Comparison of ENCODE assay signal across 8 mouse cellular contexts in genomic region chr1:135585573-135585972, GRCm38 (mm10). TPM values are rescaled to one million over a fixed set of nuclear protein-coding genes. Genes with fewer than 3 reads are reported as not detected.
DNase-seq lines count a peak whose midpoint lies in the region; ATAC-seq and TF ChIP-seq lines count a peak whose summit lies in the region.

No protein-coding gene starts in this region.

- no peaks in the 10 kb centered on the region for H3K27me3 ChIP-seq in hindbrain, postnatal 0 days (ENCODE audit: insufficient read depth, low read length)
- no peaks in the 10 kb centered on the region for H3K27me3 ChIP-seq in limb, embryonic 11.5 days (ENCODE audit: control insufficient read depth, insufficient read depth, low read length)
- H3K27me3 ChIP-seq in midbrain, embryonic 16.5 days (ENCODE audit: control insufficient read depth, insufficient read depth, low read depth, low read length) = no peaks in the 10 kb centered on the region

- peaks cover 31% of the 10 kb centered on the region for H3K4me1 ChIP-seq in hindbrain, postnatal 0 days (ENCODE audit: insufficient read depth, low read length)
- peaks cover 45% of the 10 kb centered on the region for H3K4me1 ChIP-seq in limb, embryonic 11.5 days (ENCODE audit: control insufficient read depth, insufficient read depth, low read length)
- H3K4me1 ChIP-seq in midbrain, embryonic 16.5 days (ENCODE audit: control insufficient read depth, insufficient read depth, low read length) = peaks cover 37% of the 10 kb centered on the region

- no peaks in the 10 kb centered on the region for H3K36me3 ChIP-seq in hindbrain, postnatal 0 days (ENCODE audit: insufficient read depth, low read length)
- H3K36me3 ChIP-seq in limb, embryonic 11.5 days (ENCODE audit: control insufficient read depth, insufficient read depth, low read length) = no peaks in the 10 kb centered on the region
- no peaks in the 10 kb centered on the region for H3K36me3 ChIP-seq in midbrain, embryonic 16.5 days (ENCODE audit: control insufficient read depth, insufficient read depth, low read length)

- peak; percentile 70 for ATAC-seq in hindbrain, postnatal 0 days
- peak; percentile 33; the same call in 1 of the 2 replicates for ATAC-seq in limb, embryonic 11.5 days (ENCODE audit: insufficient number of reproducible peaks, low FRiP score, low TSS enrichment, low read depth)
- ATAC-seq in midbrain, embryonic 16.5 days = peak; percentile 66

- WGBS in hindbrain, postnatal 0 days = under 1% methylated on average over 19 of the region's 19 CpGs
- under 1% methylated on average over 19 of the region's 19 CpGs for WGBS in limb, embryonic 11.5 days
- under 1% methylated on average over 16 of the region's 19 CpGs for WGBS in midbrain, embryonic 16.5 days

- H3K9me3 ChIP-seq in hindbrain, postnatal 0 days (ENCODE audit: low read length) = no peaks in the 10 kb centered on the region
- no peaks in the 10 kb centered on the region for H3K9me3 ChIP-seq in limb, embryonic 11.5 days (ENCODE audit: control insufficient read depth, low read length)
- H3K9me3 ChIP-seq in midbrain, embryonic 16.5 days (replicated peaks; ENCODE audit: control insufficient read depth, low read length, poor library complexity, severe bottlenecking) = no peaks in the 10 kb centered on the region

- DNase-seq in cerebellum, adult 11-12 months = peak; percentile 29
- no peak for DNase-seq in cerebellum, adult 9-11 months
- peak; percentile 94 for DNase-seq in brain, embryonic 14.5 days (ENCODE audit: low read depth)
- DNase-seq in frontal cortex, postnatal 14 days (ENCODE audit: low spot score in 2 of 2) = peak; percentile 64 to 69
- peak; percentile 82 for DNase-seq in hindbrain, postnatal 0 days (ENCODE audit: low spot score)
- peak; percentile 74 for DNase-seq in limb, embryonic 11.5 days (ENCODE audit: low spot score)
- peak; percentile 30 for DNase-seq in thymus, postnatal 25 days

- H3K9ac ChIP-seq in hindbrain, postnatal 0 days (replicated peaks; ENCODE audit: low read length) = peak overlapping the region; percentile 88
- H3K9ac ChIP-seq in limb, embryonic 11.5 days (ENCODE audit: low read length) = peak overlapping the region; percentile 62
- H3K9ac ChIP-seq in midbrain, embryonic 16.5 days (ENCODE audit: low read depth, low read length) = peak overlapping the region; percentile 92

- no peak for TF ChIP-seq CTCF in brain, embryonic 14.5 days (IDR thresholded peaks at IDR 0.05; ENCODE audit: borderline replicate concordance, extremely low read depth, insufficient read depth, insufficient read length)
- TF ChIP-seq CTCF in hindbrain, postnatal 0 days (IDR thresholded peaks at IDR 0.05; ENCODE audit: low read depth) = peak; percentile 50

- H3K4me3 ChIP-seq in hindbrain, postnatal 0 days (ENCODE audit: low read length) = peak overlapping the region; percentile 72
- peak overlapping the region; percentile 60 for H3K4me3 ChIP-seq in limb, embryonic 11.5 days (ENCODE audit: low read depth, low read length)
- peak overlapping the region; percentile 88 for H3K4me3 ChIP-seq in midbrain, embryonic 16.5 days (ENCODE audit: low read depth, low read length)

- peak; percentile 46; the same call in 1 of the 2 replicates for TF ChIP-seq POLR2A in brain, embryonic 14.5 days (IDR thresholded peaks at IDR 0.05; ENCODE audit: borderline replicate concordance, extremely low read depth, insufficient read depth, insufficient read length, poor library complexity, severe bottlenecking)

- peak overlapping the region; percentile 69 for H3K4me2 ChIP-seq in hindbrain, postnatal 0 days (ENCODE audit: low read depth, low read length)
- H3K4me2 ChIP-seq in limb, embryonic 11.5 days (ENCODE audit: low read depth, severe bottlenecking) = peak overlapping the region; percentile 96
- peak overlapping the region; percentile 70 for H3K4me2 ChIP-seq in midbrain, embryonic 16.5 days (ENCODE audit: low read length)

- H3K27ac ChIP-seq in hindbrain, postnatal 0 days = peak overlapping the region; percentile 88
- H3K27ac ChIP-seq in limb, embryonic 11.5 days (replicated peaks; ENCODE audit: low read depth, low read length) = no peak overlapping the region; the same call in 1 of the 2 replicates
- H3K27ac ChIP-seq in midbrain, embryonic 16.5 days (ENCODE audit: low read length) = peak overlapping the region; percentile 94

RNA-seq across cellular contexts. Expression of gene Nav1, which starts 21.5 kb away (rescaled TPM):
- 54.0 and 92.9 TPM in 2 replicates for polyA plus RNA-seq in brain, embryonic 14.5 days (2012; rRNA removed)
- total RNA-seq in hindbrain, postnatal 0 days (2014; rRNA removed) = 90.0 and 106 TPM in 2 replicates
- polyA plus RNA-seq in hindbrain, postnatal 0 days (2015; fragmentation: Nextera tagmentation; extraction: Ambion mirVana) = 38.6 and 39.9 TPM in 2 replicates
- polyA plus RNA-seq in limb, embryonic 11.5 days (2014; fragmentation: Nextera tagmentation; extraction: Ambion mirVana) = 16.4 and 16.7 TPM in 2 replicates
- 53.9 and 57.1 TPM in 2 replicates for polyA plus RNA-seq in midbrain, embryonic 16.5 days (2015; fragmentation: Nextera tagmentation; extraction: Ambion mirVana)
